Mouse (Mus musculus) bone marrow macrophage, adult 2 months (primary cell): ENCODE results near the gene Gm10392.
A peak's percentile ranks its signal among the peaks of the same experiment; 100 is the strongest.

ENCODE experiments used
- CTCF ChIP-seq: IDR thresholded peaks from 2 replicates; pipeline ENCODE4 v1.5.1; 2012; ENCODE audit warnings: low read depth, mild to moderate bottlenecking, low read length, moderate library complexity
- POLR2A ChIP-seq: IDR thresholded peaks from 2 replicates; pipeline ENCODE4 v1.6.1; 2012; ENCODE audit warnings: mild to moderate bottlenecking, low read depth, low read length, borderline replicate concordance

GRCm38 (mm10) chr11:77467784-77468183 is 51.2 kb downstream of the Gm10392 start:
- TF ChIP-seq CTCF, result peak; percentile 72
- TF ChIP-seq POLR2A, result no peak
